Mouse (Mus musculus) erythroid progenitor cell, adult 5-6 weeks (primary cell): ENCODE measurements around the gene Pilra. TPM values are rescaled to one million over a fixed set of nuclear protein-coding genes. Genes with fewer than 3 reads are reported as not detected.

ENCODE experiments used
- ATAC-seq: replicated peaks from 2 replicates; pipeline ENCODE4 v1.8.0; 2016; ENCODE audit warnings: moderate number of reproducible peaks, mild to moderate bottlenecking, moderate TSS enrichment, inconsistent platforms; ENCODE audit not compliant: poor library complexity, low FRiP score, severe bottlenecking
- total RNA-seq, 2 experiments: library from RNA; stranded (forward) in 1 of 2; stranded (reverse) in 1 of 2; fragments of 150-400 nt in 1 of 2; fragments of 186-747, 209-891 nt in 1 of 2; gene quantifications; 2 replicates each; pipeline versions ENCODE4 v1.2.3 to v1.2.4; 2015 to 2017; ENCODE audit warnings: low replicate concordance in 2 of 2

Gene Pilra
- total RNA-seq, 2 experiments from 2014 or later, result 9.2 to 14.4 TPM

- no peak for ATAC-seq
Observed at GRCm38 (mm10) chr5:137782776-137783522, 53.1 kb downstream of the Pilra start.

GRCm38 (mm10) chr5:137781661-137782060 lies 54.4 kb downstream of the Pilra start:
- ATAC-seq, result no peak

- ATAC-seq, result peak; percentile 52
Observed at GRCm38 (mm10) chr5:137779053-137779933, 56.8 kb downstream of the Pilra start.

- ATAC-seq, result peak; percentile 95
Observed at GRCm38 (mm10) chr5:137778635-137779034, 57.4 kb downstream of the Pilra start, which contains the start of gene Ppp1r35. Gene Ppp1r35 (plus strand): TSS chr5:137778849.

GRCm38 (mm10) chr5:137777267-137777845 lies 58.7 kb downstream of the Pilra start:
- ATAC-seq, result no peak

- ATAC-seq, result no peak
Observed at GRCm38 (mm10) chr5:137776408-137776918, 59.6 kb downstream of the Pilra start.

- ATAC-seq, result no peak
Observed at GRCm38 (mm10) chr5:137775587-137776290, 60.3 kb downstream of the Pilra start.

- no peak for ATAC-seq
Observed at GRCm38 (mm10) chr5:137772755-137773154, 63.3 kb downstream of the Pilra start.

Other genes starting within 250 kb of the Pilra start
- 36.9 and 44.3 TPM in 2 replicates for gene Mospd3, start 235.2 kb downstream of the Pilra start, total RNA-seq (2015; ENCODE audit: low replicate concordance)
- 8.5 TPM in 1 of 2 replicates, not detected in the other for gene Mospd3, start 235.2 kb downstream of the Pilra start, total RNA-seq (2017; ENCODE audit: low replicate concordance)
- 1.7 and 3.2 TPM in 2 replicates for gene Pcolce, start 222.5 kb downstream of the Pilra start, total RNA-seq (2015; ENCODE audit: low replicate concordance)
- gene Pcolce, start 222.5 kb downstream of the Pilra start, total RNA-seq (2017; ENCODE audit: low replicate concordance), result 1.0 TPM in 1 of 2 replicates, not detected in the other
- gene Fbxo24, start 207.3 kb downstream of the Pilra start, total RNA-seq (2015; ENCODE audit: low replicate concordance), result not detected in 2 replicates
- gene Fbxo24, start 207.3 kb downstream of the Pilra start, total RNA-seq (2017; ENCODE audit: low replicate concordance), result not detected in 2 replicates
- 46.9 and 75.0 TPM in 2 replicates for gene Lrch4, start 207.2 kb downstream of the Pilra start, total RNA-seq (2015; ENCODE audit: low replicate concordance)
- 32.0 and 37.7 TPM in 2 replicates for gene Lrch4, start 207.2 kb downstream of the Pilra start, total RNA-seq (2017; ENCODE audit: low replicate concordance)
- 17.3 and 25.2 TPM in 2 replicates for gene Gm20605, start 207.1 kb downstream of the Pilra start, total RNA-seq (2015; ENCODE audit: low replicate concordance)
- gene Gm20605, start 207.1 kb downstream of the Pilra start, total RNA-seq (2017; ENCODE audit: low replicate concordance), result 6.1 and 17.1 TPM in 2 replicates
- gene Sap25, start 194.9 kb downstream of the Pilra start, total RNA-seq (2015; ENCODE audit: low replicate concordance), result 62.5 and 94.1 TPM in 2 replicates
- 7.7 and 15.9 TPM in 2 replicates for gene Sap25, start 194.9 kb downstream of the Pilra start, total RNA-seq (2017; ENCODE audit: low replicate concordance)
- not detected in 2 replicates for gene Irs3, start 190.6 kb downstream of the Pilra start, total RNA-seq (2015; ENCODE audit: low replicate concordance)
- not detected in 2 replicates for gene Irs3, start 190.6 kb downstream of the Pilra start, total RNA-seq (2017; ENCODE audit: low replicate concordance)
- 91.4 and 101 TPM in 2 replicates for gene Agfg2, start 151.6 kb downstream of the Pilra start, total RNA-seq (2015; ENCODE audit: low replicate concordance)
- 91.5 and 141 TPM in 2 replicates for gene Agfg2, start 151.6 kb downstream of the Pilra start, total RNA-seq (2017; ENCODE audit: low replicate concordance)
- gene Nyap1, start 94.7 kb downstream of the Pilra start, total RNA-seq (2015; ENCODE audit: low replicate concordance), result 2.5 TPM in 1 of 2 replicates, not detected in the other
- gene Nyap1, start 94.7 kb downstream of the Pilra start, total RNA-seq (2017; ENCODE audit: low replicate concordance), result 1.4 and 4.9 TPM in 2 replicates
- gene Tsc22d4, start 90.6 kb downstream of the Pilra start, total RNA-seq (2015; ENCODE audit: low replicate concordance), result 31.0 and 47.9 TPM in 2 replicates
- gene Tsc22d4, start 90.6 kb downstream of the Pilra start, total RNA-seq (2017; ENCODE audit: low replicate concordance), result 88.1 and 103 TPM in 2 replicates
- 43.6 and 45.8 TPM in 2 replicates for gene Ppp1r35, start 57.4 kb downstream of the Pilra start, total RNA-seq (2015; ENCODE audit: low replicate concordance)
- gene Ppp1r35, start 57.4 kb downstream of the Pilra start, total RNA-seq (2017; ENCODE audit: low replicate concordance), result 28.0 and 51.0 TPM in 2 replicates
- 45.4 and 50.7 TPM in 2 replicates for gene Mepce, start 48.6 kb downstream of the Pilra start, total RNA-seq (2015; ENCODE audit: low replicate concordance)
- gene Mepce, start 48.6 kb downstream of the Pilra start, total RNA-seq (2017; ENCODE audit: low replicate concordance), result 8.9 and 22.3 TPM in 2 replicates
- 9.7 and 15.5 TPM in 2 replicates for gene Zcwpw1, start 48.5 kb downstream of the Pilra start, total RNA-seq (2015; ENCODE audit: low replicate concordance)
- 18.1 and 35.3 TPM in 2 replicates for gene Zcwpw1, start 48.5 kb downstream of the Pilra start, total RNA-seq (2017; ENCODE audit: low replicate concordance)
- gene Pilrb1, start 21.8 kb upstream of the Pilra start, total RNA-seq (2015; ENCODE audit: low replicate concordance), result 21.4 and 55.1 TPM in 2 replicates
- gene Pilrb1, start 21.8 kb upstream of the Pilra start, total RNA-seq (2017; ENCODE audit: low replicate concordance), result 4.1 and 15.1 TPM in 2 replicates
- gene Pilrb2, start 35.5 kb upstream of the Pilra start, total RNA-seq (2015; ENCODE audit: low replicate concordance), result 53.2 and 56.9 TPM in 2 replicates
- gene Pilrb2, start 35.5 kb upstream of the Pilra start, total RNA-seq (2017; ENCODE audit: low replicate concordance), result 4.0 and 17.1 TPM in 2 replicates
- gene Cyp3a13, start 85.3 kb upstream of the Pilra start, total RNA-seq (2015; ENCODE audit: low replicate concordance), result not detected in 2 replicates
- gene Cyp3a13, start 85.3 kb upstream of the Pilra start, total RNA-seq (2017; ENCODE audit: low replicate concordance), result not detected in 2 replicates
- gene Gjc3, start 126.8 kb upstream of the Pilra start, total RNA-seq (2015; ENCODE audit: low replicate concordance), result not detected in 2 replicates
- gene Gjc3, start 126.8 kb upstream of the Pilra start, total RNA-seq (2017; ENCODE audit: low replicate concordance), result not detected in 2 replicates
- not detected in 2 replicates for gene Azgp1, start 145.2 kb upstream of the Pilra start, total RNA-seq (2015; ENCODE audit: low replicate concordance)
- gene Azgp1, start 145.2 kb upstream of the Pilra start, total RNA-seq (2017; ENCODE audit: low replicate concordance), result not detected in 2 replicates
- gene Smok3a, start 185.0 kb upstream of the Pilra start, total RNA-seq (2015; ENCODE audit: low replicate concordance), result not detected in 2 replicates
- not detected in 2 replicates for gene Smok3a, start 185.0 kb upstream of the Pilra start, total RNA-seq (2017; ENCODE audit: low replicate concordance)
- not detected in 2 replicates for gene Smok3b, start 185.1 kb upstream of the Pilra start, total RNA-seq (2015; ENCODE audit: low replicate concordance)
- not detected in 2 replicates for gene Smok3b, start 185.1 kb upstream of the Pilra start, total RNA-seq (2017; ENCODE audit: low replicate concordance)
- not detected in 2 replicates for gene Smok3c, start 216.9 kb upstream of the Pilra start, total RNA-seq (2015; ENCODE audit: low replicate concordance)
- gene Smok3c, start 216.9 kb upstream of the Pilra start, total RNA-seq (2017; ENCODE audit: low replicate concordance), result not detected in 2 replicates
- 12.6 and 20.5 TPM in 2 replicates for gene Zkscan1, start 248.8 kb upstream of the Pilra start, total RNA-seq (2015; ENCODE audit: low replicate concordance)
- 14.4 and 16.7 TPM in 2 replicates for gene Zkscan1, start 248.8 kb upstream of the Pilra start, total RNA-seq (2017; ENCODE audit: low replicate concordance)